Mouse (Mus musculus): Measurements from ENCODE around the gene Spock1. TPM values are rescaled to one million over a fixed set of nuclear protein-coding genes. Genes with fewer than 3 reads are reported as not detected.
A peak's percentile ranks its signal among the peaks of the same experiment; 100 is the strongest.

Gene Spock1
- polyA plus RNA-seq, 1 experiment from 2014 or later: 0.49 TPM

GRCm38 (mm10) chr13:57521152-57521551, 387.0 kb downstream of the Spock1 start:
- no peak overlapping the region for H3K4me2 ChIP-seq (ENCODE audit: low read length)
- peak; percentile 66 for DNase-seq (ENCODE audit: low spot score)

GRCm38 (mm10) chr13:57519790-57520189, 388.3 kb downstream of the Spock1 start:
- no peaks in the 10 kb centered on the region for H3K27me3 ChIP-seq (ENCODE audit: insufficient read depth, low read length)
- H3K4me2 ChIP-seq (ENCODE audit: low read length): no peak overlapping the region
- TF ChIP-seq CTCF (IDR thresholded peaks at IDR 0.05; ENCODE audit: low read depth): no peak
- no peaks in the 10 kb centered on the region for H3K4me1 ChIP-seq (replicated peaks; ENCODE audit: insufficient read depth, low read length)
- H3K4me3 ChIP-seq (replicated peaks; ENCODE audit: low read depth, low read length): no peak overlapping the region
- ATAC-seq (replicated peaks; ENCODE audit: low FRiP score, low read depth): no peak
- 60% methylated on average over 11 of the region's 11 CpGs for WGBS
- H3K9ac ChIP-seq (ENCODE audit: low read depth, low read length): no peak overlapping the region
- H3K36me3 ChIP-seq (ENCODE audit: insufficient read depth, low read length): no peaks in the 10 kb centered on the region
- DNase-seq (ENCODE audit: low spot score): no peak
- no peak overlapping the region for H3K27ac ChIP-seq
- H3K9me3 ChIP-seq (replicated peaks; ENCODE audit: low read length): no peaks in the 10 kb centered on the region

More at GRCm38 (mm10) chr13:57521152-57521551, 387.0 kb downstream of the Spock1 start:
- no peaks in the 10 kb centered on the region for H3K4me1 ChIP-seq (replicated peaks; ENCODE audit: insufficient read depth, low read length)
- ATAC-seq (replicated peaks; ENCODE audit: low FRiP score, low read depth): no peak
- no peaks in the 10 kb centered on the region for H3K27me3 ChIP-seq (ENCODE audit: insufficient read depth, low read length)
- no peak overlapping the region for H3K9ac ChIP-seq (ENCODE audit: low read depth, low read length)
- TF ChIP-seq CTCF (IDR thresholded peaks at IDR 0.05; ENCODE audit: low read depth): peak; percentile 77
- H3K9me3 ChIP-seq (replicated peaks; ENCODE audit: low read length): no peaks in the 10 kb centered on the region
- H3K27ac ChIP-seq: no peak overlapping the region
- 11% methylated on average over 3 of the region's 3 CpGs for WGBS
- no peak overlapping the region for H3K4me3 ChIP-seq (replicated peaks; ENCODE audit: low read depth, low read length)
- H3K36me3 ChIP-seq (ENCODE audit: insufficient read depth, low read length): no peaks in the 10 kb centered on the region

GRCm38 (mm10) chr13:57515737-57516136, 392.4 kb downstream of the Spock1 start:
- no peak overlapping the region for H3K4me3 ChIP-seq (replicated peaks; ENCODE audit: low read depth, low read length)
- H3K9ac ChIP-seq (ENCODE audit: low read depth, low read length): no peak overlapping the region
- no peaks in the 10 kb centered on the region for H3K9me3 ChIP-seq (replicated peaks; ENCODE audit: low read length)
- no peak for ATAC-seq (replicated peaks; ENCODE audit: low FRiP score, low read depth)
- no peaks in the 10 kb centered on the region for H3K4me1 ChIP-seq (replicated peaks; ENCODE audit: insufficient read depth, low read length)
- no peaks in the 10 kb centered on the region for H3K27me3 ChIP-seq (ENCODE audit: insufficient read depth, low read length)
- no peaks in the 10 kb centered on the region for H3K36me3 ChIP-seq (ENCODE audit: insufficient read depth, low read length)
- 73% methylated on average over 11 of the region's 11 CpGs for WGBS
- no peak overlapping the region for H3K4me2 ChIP-seq (ENCODE audit: low read length)
- H3K27ac ChIP-seq: no peak overlapping the region
- DNase-seq (ENCODE audit: low spot score): no peak
- no peak for TF ChIP-seq CTCF (IDR thresholded peaks at IDR 0.05; ENCODE audit: low read depth)

GRCm38 (mm10) chr13:57501552-57501951, 406.6 kb downstream of the Spock1 start:
- no peak for DNase-seq (ENCODE audit: low spot score)
- Histone ChIP-seq H3K4me2 (ENCODE audit: low read length) (no peak overlapping the region), H3K27me3 (ENCODE audit: insufficient read depth, low read length) (no peaks in the 10 kb centered on the region), H3K9me3 (replicated peaks; ENCODE audit: low read length) (no peaks in the 10 kb centered on the region), H3K9ac (ENCODE audit: low read depth, low read length) (no peak overlapping the region), H3K4me1 (replicated peaks; ENCODE audit: insufficient read depth, low read length) (no peaks in the 10 kb centered on the region), H3K27ac (no peak overlapping the region), H3K36me3 (ENCODE audit: insufficient read depth, low read length) (no peaks in the 10 kb centered on the region), H3K4me3 (replicated peaks; ENCODE audit: low read depth, low read length) (no peak overlapping the region)
- 81% methylated on average over 7 of the region's 7 CpGs for WGBS
- no peak for TF ChIP-seq CTCF (IDR thresholded peaks at IDR 0.05; ENCODE audit: low read depth)
- ATAC-seq (replicated peaks; ENCODE audit: low FRiP score, low read depth): no peak

GRCm38 (mm10) chr13:57496778-57497177, 411.4 kb downstream of the Spock1 start:
- Histone ChIP-seq H3K9me3 (replicated peaks; ENCODE audit: low read length) (no peaks in the 10 kb centered on the region), H3K9ac (ENCODE audit: low read depth, low read length) (no peak overlapping the region), H3K4me3 (replicated peaks; ENCODE audit: low read depth, low read length) (no peak overlapping the region), H3K36me3 (ENCODE audit: insufficient read depth, low read length) (no peaks in the 10 kb centered on the region), H3K4me2 (ENCODE audit: low read length) (no peak overlapping the region), H3K27ac (no peak overlapping the region), H3K27me3 (ENCODE audit: insufficient read depth, low read length) (no peaks in the 10 kb centered on the region), H3K4me1 (replicated peaks; ENCODE audit: insufficient read depth, low read length) (no peaks in the 10 kb centered on the region)
- peak; percentile 36; the same call in 1 of the 2 replicates for ATAC-seq (replicated peaks; ENCODE audit: low FRiP score, low read depth)
- TF ChIP-seq CTCF (IDR thresholded peaks at IDR 0.05; ENCODE audit: low read depth): no peak
- WGBS: 68% methylated on average over 7 of the region's 7 CpGs
- no peak for DNase-seq (ENCODE audit: low spot score)

- no peaks in the 10 kb centered on the region for H3K9me3 ChIP-seq (replicated peaks; ENCODE audit: low read length)
- WGBS: 25% methylated on average over 1 of the region's 1 CpGs
- H3K4me1 ChIP-seq (replicated peaks; ENCODE audit: insufficient read depth, low read length): no peaks in the 10 kb centered on the region
- no peak overlapping the region for H3K27ac ChIP-seq
- no peak for TF ChIP-seq CTCF (IDR thresholded peaks at IDR 0.05; ENCODE audit: low read depth)
- H3K9ac ChIP-seq (ENCODE audit: low read depth, low read length): no peak overlapping the region
- H3K27me3 ChIP-seq (ENCODE audit: insufficient read depth, low read length): no peaks in the 10 kb centered on the region
- no peak overlapping the region for H3K4me2 ChIP-seq (ENCODE audit: low read length)
- H3K4me3 ChIP-seq (replicated peaks; ENCODE audit: low read depth, low read length): no peak overlapping the region
- DNase-seq (ENCODE audit: low spot score) (no peak), ATAC-seq (replicated peaks; ENCODE audit: low FRiP score, low read depth) (no peak)
- no peaks in the 10 kb centered on the region for H3K36me3 ChIP-seq (ENCODE audit: insufficient read depth, low read length)
Observed at GRCm38 (mm10) chr13:57494838-57495237, 413.3 kb downstream of the Spock1 start.

- H3K27ac ChIP-seq: no peak overlapping the region
- H3K4me3 ChIP-seq (replicated peaks; ENCODE audit: low read depth, low read length): no peak overlapping the region
- TF ChIP-seq CTCF (IDR thresholded peaks at IDR 0.05; ENCODE audit: low read depth): no peak
- no peak overlapping the region for H3K4me2 ChIP-seq (ENCODE audit: low read length)
- ATAC-seq (replicated peaks; ENCODE audit: low FRiP score, low read depth): no peak
- no peak overlapping the region for H3K9ac ChIP-seq (ENCODE audit: low read depth, low read length)
- DNase-seq (ENCODE audit: low spot score): no peak
- WGBS: 90% methylated on average over 8 of the region's 8 CpGs
- no peaks in the 10 kb centered on the region for H3K9me3 ChIP-seq (replicated peaks; ENCODE audit: low read length)
- no peaks in the 10 kb centered on the region for H3K27me3 ChIP-seq (ENCODE audit: insufficient read depth, low read length)
- H3K4me1 ChIP-seq (replicated peaks; ENCODE audit: insufficient read depth, low read length): no peaks in the 10 kb centered on the region
- no peaks in the 10 kb centered on the region for H3K36me3 ChIP-seq (ENCODE audit: insufficient read depth, low read length)
Observed at GRCm38 (mm10) chr13:57488926-57489325, 419.2 kb downstream of the Spock1 start.

All from kidney, postnatal 0 days (tissue).